Mouse (Mus musculus) E14TG2a.4 (cell line): Measurements from ENCODE around the gene Trim44.
A peak's percentile ranks its signal among the peaks of the same experiment; 100 is the strongest.

Experiments
- H3K27me3 ChIP-seq: 2 replicates; pipeline ENCODE4 v1.6.1; 2014; ENCODE audit warnings: low read length, control low read depth; ENCODE audit not compliant: insufficient read depth
- H3K36me3 ChIP-seq: 2 replicates; pipeline ENCODE4 v1.6.1; 2014; ENCODE audit warnings: low read length, control low read depth; ENCODE audit not compliant: insufficient read depth
- H3K4me1 ChIP-seq: replicated peaks from 2 replicates; pipeline ENCODE4 v1.6.1; 2014; ENCODE audit warnings: low read depth, low read length, control low read depth
- H3K4me3 ChIP-seq: replicated peaks from 2 replicates; pipeline ENCODE4 v1.5.1; 2014; ENCODE audit warnings: mild to moderate bottlenecking, low read length
- H3K9me3 ChIP-seq: 2 replicates; pipeline ENCODE4 v1.6.1; 2014; ENCODE audit warnings: low read length, control low read depth
- CTCF ChIP-seq: conservative IDR thresholded peaks from 2 replicates; pipeline ENCODE4 v1.5.1; 2014; ENCODE audit warnings: low read length
- NANOG ChIP-seq: IDR thresholded peaks from 2 replicates; pipeline ENCODE4 v1.6.1; 2014; ENCODE audit warnings: borderline replicate concordance, low read length, mixed read lengths
- POU5F1 ChIP-seq: IDR thresholded peaks from 2 replicates; pipeline ENCODE4 v1.6.1; 2014; ENCODE audit warnings: low read length, borderline replicate concordance

Gene Trim44

DNA sequence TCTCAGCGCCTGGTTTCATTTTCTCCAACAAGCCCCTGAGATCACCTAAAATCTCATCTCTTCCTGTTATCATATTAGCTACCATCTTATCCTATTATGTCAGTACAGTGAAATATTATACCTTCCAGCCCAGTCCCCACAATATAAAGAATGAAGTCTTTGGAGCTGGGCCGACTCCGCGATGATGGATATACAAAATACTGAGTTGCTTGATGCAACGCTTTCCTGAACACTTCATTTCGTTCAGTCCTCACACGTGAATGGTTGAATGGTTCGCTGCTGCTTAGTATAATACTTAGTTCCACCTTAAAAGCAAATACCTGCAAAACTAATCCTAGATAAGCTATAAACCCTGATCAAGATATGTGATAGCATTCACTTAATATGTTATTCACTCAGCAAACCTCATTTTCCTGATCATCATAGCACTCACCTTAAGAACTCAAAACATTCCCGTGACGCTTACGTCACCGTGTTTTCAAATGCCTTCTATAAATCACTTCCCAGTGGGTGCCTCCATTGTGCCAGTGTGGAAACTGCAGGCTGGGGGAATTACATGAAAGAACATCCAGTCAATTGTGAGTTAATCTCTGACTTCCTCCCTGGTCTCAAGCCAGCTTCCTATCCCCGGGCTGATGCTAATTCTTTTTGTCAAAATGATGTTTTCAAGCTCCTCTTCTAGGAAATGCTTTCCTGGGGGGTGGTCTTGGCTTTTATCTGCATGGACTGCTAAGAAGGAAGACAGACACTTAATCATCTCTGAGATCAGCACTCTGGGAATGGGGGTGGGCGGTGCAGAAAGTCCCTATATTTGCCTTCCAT, at the start of gene Trim44:
Trim44 (minus strand) TSS at position 466 of the 822 bp plus-strand sequence.
- TF ChIP-seq CTCF = no peak
- 0 out of 2 replicates have a peak, but pooled peaks have one; percentile 45 for TF ChIP-seq NANOG
- Histone ChIP-seq H3K36me3 (no peaks in the 10 kb centered on the region), H3K27me3 (peaks cover 11% of the 10 kb centered on the region), H3K9me3 (no peaks in the 10 kb centered on the region), H3K4me1 (peaks cover 47% of the 10 kb centered on the region), H3K4me3 (no peak within 1 kb of the TSS)

DNA sequence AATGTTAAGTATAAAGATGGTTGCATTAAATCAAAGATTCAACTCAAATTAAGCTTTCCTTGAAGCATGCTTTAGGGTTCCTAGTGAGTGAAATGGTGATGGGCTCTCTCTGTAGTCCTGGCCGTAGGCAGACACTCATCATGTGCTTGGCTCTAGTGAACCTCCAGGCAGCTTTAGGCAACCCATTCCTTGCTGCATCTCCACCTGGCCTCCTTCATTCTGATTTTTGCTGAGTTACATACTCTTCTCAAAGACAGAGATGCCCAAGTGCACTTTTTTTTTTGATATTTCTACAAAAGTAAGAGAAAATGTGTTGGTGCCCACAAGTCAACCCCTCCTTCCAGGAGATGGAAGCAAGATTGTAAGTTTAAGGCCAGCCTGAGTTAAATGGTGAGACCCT, 47.5 kb upstream of the Trim44 start:
- TF ChIP-seq CTCF = no peak
- no peak for TF ChIP-seq POU5F1
- no peak for TF ChIP-seq NANOG
- Histone ChIP-seq H3K4me1 (peaks cover 13% of the 10 kb centered on the region), H3K9me3 (no peaks in the 10 kb centered on the region), H3K36me3 (no peaks in the 10 kb centered on the region), H3K27me3 (peaks cover 40% of the 10 kb centered on the region), H3K4me3 (no peak overlapping the region)

DNA sequence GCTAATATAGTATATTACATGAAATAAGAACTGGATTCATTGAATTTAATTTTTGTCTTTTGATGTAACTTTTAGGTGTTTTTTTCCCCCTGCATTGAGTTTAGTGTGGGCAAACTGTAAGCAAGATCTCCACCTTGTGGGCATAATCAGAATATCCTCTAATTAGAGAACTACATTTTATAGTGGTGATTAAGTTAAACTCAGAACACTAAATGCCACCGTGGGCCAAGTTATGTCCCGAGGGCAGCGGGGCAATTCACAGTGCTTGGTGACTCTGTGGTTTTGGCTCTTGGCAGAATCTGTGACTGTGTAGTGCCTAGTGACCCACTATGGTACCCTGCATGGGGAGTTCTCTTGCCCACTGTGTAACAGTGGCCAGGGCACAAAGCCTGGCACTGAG, 45.8 kb upstream of the Trim44 start:
- TF ChIP-seq CTCF (peak; percentile 24; the same call in 1 of the 2 replicates), POU5F1 (no peak)
- H3K4me1 ChIP-seq = peaks cover 25% of the 10 kb centered on the region
- no peak overlapping the region for H3K4me3 ChIP-seq
- no peaks in the 10 kb centered on the region for H3K9me3 ChIP-seq
- H3K27me3 ChIP-seq = peaks cover 50% of the 10 kb centered on the region
- no peaks in the 10 kb centered on the region for H3K36me3 ChIP-seq

DNA sequence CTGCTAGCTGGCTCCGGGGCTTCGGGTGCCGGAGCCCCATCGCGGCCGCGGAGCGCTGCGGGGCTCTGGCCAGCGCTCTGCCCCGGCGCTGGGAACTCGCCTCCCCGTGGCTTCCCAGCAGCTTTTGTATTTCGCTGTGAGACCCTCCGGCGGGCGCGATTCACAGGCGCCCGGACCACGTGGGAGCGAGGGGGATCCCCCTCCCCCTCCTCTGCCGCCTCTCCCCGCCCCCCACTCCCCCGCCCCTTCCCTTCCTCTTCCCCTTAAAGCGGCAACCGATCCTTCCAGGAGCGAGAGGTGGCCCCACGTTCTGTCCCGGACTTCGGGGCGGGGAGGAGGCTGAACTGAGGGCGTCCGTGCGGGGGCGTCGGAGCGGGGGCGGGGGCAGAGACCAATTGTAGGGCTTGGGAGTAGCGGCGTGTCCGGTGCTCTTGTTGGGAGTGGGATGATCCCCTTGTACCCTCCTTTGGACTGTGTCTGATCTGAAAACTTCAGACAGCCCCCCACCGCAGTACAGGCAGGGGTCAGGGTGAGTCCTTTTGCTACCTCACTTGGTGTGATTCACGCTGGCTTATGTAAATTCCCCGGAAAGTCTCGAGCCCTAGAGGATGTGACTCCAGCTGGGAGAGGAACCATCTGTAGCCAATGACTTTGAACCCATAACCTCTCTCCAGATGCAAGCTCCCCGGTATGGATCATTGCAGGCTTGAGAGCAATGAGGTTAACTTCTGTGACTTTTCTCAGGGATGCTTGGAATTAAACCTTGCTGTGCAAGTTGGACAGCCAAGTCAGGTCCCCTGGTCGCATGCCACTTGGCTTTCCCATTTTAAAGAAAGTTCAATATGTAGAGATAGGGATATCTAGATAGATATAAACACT, 44.3 kb upstream of the Trim44 start, which contains the start of gene Fjx1:
Fjx1 (minus strand) TSS at position 829 of the 879 bp plus-strand sequence.
- Histone ChIP-seq H3K4me3 (peak within 1 kb of the TSS; percentile 89), H3K9me3 (no peaks in the 10 kb centered on the region), H3K4me1 (peaks cover 25% of the 10 kb centered on the region), H3K27me3 (peaks cover 52% of the 10 kb centered on the region), H3K36me3 (no peaks in the 10 kb centered on the region)
- no peak for TF ChIP-seq NANOG
- no peak for TF ChIP-seq CTCF
- TF ChIP-seq POU5F1 = no peak

DNA sequence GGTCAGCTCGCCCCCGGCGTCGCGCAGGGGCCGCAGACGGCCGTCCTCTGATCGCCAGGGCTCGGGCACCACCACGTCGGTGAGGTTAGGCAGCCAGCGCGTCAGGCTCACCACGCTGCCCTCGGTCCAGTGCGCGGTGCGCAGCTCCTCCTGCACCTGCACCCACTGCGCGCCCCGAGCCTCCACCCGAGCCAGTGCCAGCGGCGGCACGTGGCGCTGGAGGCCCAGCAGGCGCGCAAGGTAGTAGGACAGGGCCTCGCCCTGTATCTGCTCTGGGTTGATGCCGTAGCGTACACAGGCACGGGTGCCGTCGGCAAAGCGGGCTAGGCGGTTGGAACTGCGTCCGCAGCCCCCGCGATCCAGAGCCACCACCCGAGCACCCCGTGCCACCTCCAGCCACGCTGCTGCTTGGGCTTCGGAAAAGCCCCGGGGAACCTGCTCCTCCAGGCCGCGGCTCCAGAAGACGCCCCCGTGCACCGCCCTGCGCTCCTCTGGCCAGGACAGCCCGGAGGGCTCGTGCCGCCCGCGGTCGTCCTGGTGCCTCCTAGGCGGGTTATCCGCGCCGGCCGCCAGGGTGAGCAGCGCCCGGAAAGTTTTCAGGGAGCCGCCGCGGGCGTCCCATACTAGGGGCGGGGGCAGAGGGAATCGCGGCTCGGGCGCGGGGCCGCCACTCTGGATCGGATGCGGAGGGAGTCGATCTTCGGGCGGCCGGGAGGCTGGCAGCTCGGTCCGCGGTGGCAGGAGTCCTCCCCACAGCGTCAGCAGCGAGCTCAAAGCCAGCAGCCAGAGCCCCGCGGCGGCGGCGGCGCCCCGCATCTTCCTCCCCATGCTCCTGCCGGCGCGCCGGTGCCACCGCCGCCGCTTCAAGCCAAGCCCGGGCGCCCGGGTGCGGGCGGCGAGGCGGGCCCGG, 43.4 kb upstream of the Trim44 start:
- TF ChIP-seq POU5F1 (no peak), NANOG (no peak), CTCF (no peak)
- Histone ChIP-seq H3K9me3 (no peaks in the 10 kb centered on the region), H3K4me3 (peak overlapping the region; percentile 89), H3K36me3 (no peaks in the 10 kb centered on the region), H3K27me3 (peaks cover 54% of the 10 kb centered on the region), H3K4me1 (peaks cover 25% of the 10 kb centered on the region)

DNA sequence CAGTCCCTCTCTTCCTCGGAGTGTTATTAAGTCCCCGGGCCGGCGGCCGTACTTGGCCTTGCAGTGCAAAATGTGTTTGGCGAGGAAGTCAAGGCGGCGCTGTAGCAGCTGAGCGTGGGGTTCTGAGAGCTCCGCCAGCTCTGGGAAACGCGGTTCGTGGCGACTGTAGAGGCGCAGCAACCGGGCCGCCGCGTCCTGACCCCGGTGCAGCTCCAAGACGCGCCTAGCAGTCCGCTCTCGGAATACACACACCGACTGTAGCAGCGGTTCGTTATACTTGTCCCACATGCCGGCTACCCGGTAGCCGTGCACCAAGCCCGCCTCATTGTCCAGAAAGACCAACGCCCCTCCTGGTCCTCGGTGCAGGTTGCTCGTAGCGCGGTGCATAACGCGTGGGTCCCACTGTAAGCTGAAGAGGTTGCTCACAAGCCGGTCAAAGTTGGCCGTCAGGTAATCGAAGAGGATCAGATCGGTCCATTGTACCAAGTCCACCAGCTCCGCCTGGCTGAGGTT, 42.7 kb upstream of the Trim44 start:
- Histone ChIP-seq H3K4me1 (peaks cover 25% of the 10 kb centered on the region), H3K9me3 (no peaks in the 10 kb centered on the region), H3K27me3 (peaks cover 52% of the 10 kb centered on the region), H3K36me3 (no peaks in the 10 kb centered on the region), H3K4me3 (peak overlapping the region; percentile 89)
- TF ChIP-seq POU5F1 = no peak
- no peak for TF ChIP-seq NANOG
- TF ChIP-seq CTCF = no peak

DNA sequence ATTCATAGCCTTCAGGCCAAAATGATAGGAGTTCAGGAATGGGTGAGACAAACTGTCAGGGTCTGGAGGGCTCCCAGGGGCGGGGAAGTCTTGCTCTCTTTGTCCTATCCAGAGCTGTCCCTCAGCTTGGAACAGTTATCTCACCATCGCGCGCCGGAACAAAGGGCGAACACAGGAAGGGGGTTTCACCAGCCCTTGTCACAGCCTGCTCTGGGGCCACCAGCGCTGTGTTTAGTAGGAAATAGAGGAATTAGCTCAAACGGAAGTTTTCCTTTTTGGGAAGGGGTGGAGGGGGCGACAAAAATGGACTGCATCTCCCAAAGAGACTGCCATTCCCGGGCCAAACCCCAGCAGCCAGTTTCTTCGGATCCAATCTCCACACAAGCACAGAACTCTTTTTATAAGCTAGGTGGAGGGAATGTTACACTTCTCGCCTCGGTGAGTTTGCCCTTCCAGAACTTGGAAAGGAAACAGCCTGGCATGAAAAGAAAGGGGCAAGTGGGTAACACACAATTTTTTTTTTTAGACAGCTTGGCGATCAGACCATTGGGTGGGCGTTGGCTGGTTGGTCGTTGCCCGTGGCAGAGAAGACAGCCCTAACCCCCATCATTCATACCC, 42.1 kb upstream of the Trim44 start:
- TF ChIP-seq CTCF = no peak
- no peak for TF ChIP-seq POU5F1
- no peak for TF ChIP-seq NANOG
- peaks cover 25% of the 10 kb centered on the region for H3K4me1 ChIP-seq
- no peaks in the 10 kb centered on the region for H3K36me3 ChIP-seq
- no peaks in the 10 kb centered on the region for H3K9me3 ChIP-seq
- H3K4me3 ChIP-seq = peak overlapping the region; percentile 89
- H3K27me3 ChIP-seq = peaks cover 52% of the 10 kb centered on the region
